Mouse (Mus musculus) myocyte (in vitro differentiated cells): ENCODE data around the gene Gga3.

Experiments used
- CEBPB ChIP-seq: IDR thresholded peaks from 2 replicates; pipeline ENCODE4 v1.6.1; 2011; ENCODE audit warnings: mild to moderate bottlenecking, moderate library complexity; ENCODE audit not compliant: poor library complexity, insufficient read depth, severe bottlenecking
- E2F4 ChIP-seq: IDR thresholded peaks from one replicate; pipeline ENCODE4 v1.6.1; 2011; ENCODE audit warnings: mild to moderate bottlenecking, control low read depth, moderate library complexity; ENCODE audit not compliant: insufficient read depth
- MAX ChIP-seq: IDR thresholded peaks from one replicate; pipeline ENCODE4 v1.6.1; 2011; ENCODE audit warnings: low read depth, mild to moderate bottlenecking, control low read depth
- MYOD1 ChIP-seq, 3 experiments: IDR thresholded peaks; one replicate each; pipeline ENCODE4 v1.6.1; 2011; ENCODE audit warnings: control low read depth in 2 of 3, low read depth in 2 of 3, mild to moderate bottlenecking in 2 of 3, moderate library complexity in 1 of 3; ENCODE audit not compliant: insufficient read length in 2 of 3, control insufficient read depth in 1 of 3
- MYOG ChIP-seq, 3 experiments: IDR thresholded peaks; one replicate each; pipeline ENCODE4 v1.6.1; 2011; ENCODE audit warnings: control low read depth in 2 of 3, low read depth in 2 of 3, mild to moderate bottlenecking in 2 of 3; ENCODE audit not compliant: insufficient read length in 2 of 3, control insufficient read depth in 1 of 3, insufficient read depth in 1 of 3
- POLR2A ChIP-seq: IDR thresholded peaks from one replicate; pipeline ENCODE4 v1.6.1; 2011; ENCODE audit warnings: low read depth, mild to moderate bottlenecking, control low read depth, moderate library complexity; ENCODE audit not compliant: insufficient read length
- POLR2AphosphoS2 ChIP-seq: IDR thresholded peaks from one replicate; pipeline ENCODE4 v1.6.1; 2011; ENCODE audit warnings: low read depth, control low read depth; ENCODE audit not compliant: insufficient read length
- TCF12 ChIP-seq: IDR thresholded peaks from one replicate; pipeline ENCODE4 v1.6.1; 2011; ENCODE audit warnings: mild to moderate bottlenecking, control low read depth; ENCODE audit not compliant: poor library complexity, insufficient read depth, severe bottlenecking
- TCF3 ChIP-seq: IDR thresholded peaks from one replicate; pipeline ENCODE4 v1.6.1; 2011; ENCODE audit warnings: low read depth, control low read depth; ENCODE audit not compliant: insufficient read length
- USF1 ChIP-seq: IDR thresholded peaks from one replicate; pipeline ENCODE4 v1.6.1; 2011; ENCODE audit warnings: low read depth, mild to moderate bottlenecking, control low read depth, moderate library complexity

DNA sequence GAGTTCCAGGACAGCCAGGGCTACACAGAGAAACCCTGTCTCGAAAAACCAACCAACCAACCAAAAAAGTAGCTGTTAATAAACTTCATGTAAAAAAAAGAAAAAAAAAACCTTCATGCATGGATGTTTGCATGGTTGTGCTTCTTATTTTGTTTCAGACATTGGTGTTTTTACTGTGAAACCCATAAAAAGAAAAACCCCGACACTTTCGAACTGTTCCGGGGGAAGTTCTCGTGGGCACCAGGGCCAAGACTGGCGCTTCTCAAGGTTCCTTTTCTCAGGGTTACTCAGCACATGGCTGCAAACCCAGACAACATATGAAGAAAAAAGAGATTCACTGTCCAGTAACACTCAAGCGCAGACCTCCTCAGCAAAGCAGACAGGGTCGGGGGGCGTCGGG lies 29.0 kb upstream of the Gga3 start:
- no peak for TF ChIP-seq POLR2AphosphoS2
- no peak for TF ChIP-seq POLR2A
- TF ChIP-seq MYOG (IDR thresholded peaks at IDR 0.05; ENCODE audit: control insufficient read depth in 1 of 3, insufficient read depth in 1 of 3, insufficient read length in 2 of 3, low read depth in 2 of 3): no peak
- no peak for TF ChIP-seq E2F4
- TF ChIP-seq TCF12: no peak
- TF ChIP-seq TCF3: no peak
- no peak for TF ChIP-seq MAX
- TF ChIP-seq CEBPB: no peak
- no peak for TF ChIP-seq MYOD1 (IDR thresholded peaks at IDR 0.05; ENCODE audit: control insufficient read depth in 1 of 3, insufficient read length in 2 of 3, low read depth in 2 of 3)
- TF ChIP-seq USF1: no peak
